8 mouse cellular contexts compared by ENCODE assay signal in genomic region chr4:136310229-136311041, GRCm38 (mm10). TPM values are rescaled to one million over a fixed set of nuclear protein-coding genes. Genes with fewer than 3 reads are reported as not detected.
DNase-seq lines count a peak whose midpoint lies in the region; ATAC-seq lines count a peak whose summit lies in the region.

Gene Hnrnpr, plus strand, starts transcription at chr4:136310942.

- H3K27me3 ChIP-seq in hindbrain, embryonic 16.5 days (replicated peaks; ENCODE audit: control insufficient read depth, insufficient read depth, low read length): no peaks in the 10 kb centered on the region

- H3K4me3 ChIP-seq in hindbrain, embryonic 16.5 days (ENCODE audit: low read length): peak within 1 kb of the TSS; percentile 100
- H3K4me3 ChIP-seq in macrophage (ENCODE audit: inconsistent target): peak within 1 kb of the TSS; percentile 69

- H3K9ac ChIP-seq in hindbrain, embryonic 16.5 days (ENCODE audit: low read depth, low read length): peak within 1 kb of the TSS; percentile 94

- WGBS in hindbrain, embryonic 16.5 days: under 1% methylated on average over 49 of the region's 65 CpGs
- WGBS in macrophage (ENCODE audit: missing documents): 2% methylated on average over 54 of the region's 65 CpGs

- H3K9me3 ChIP-seq in hindbrain, embryonic 16.5 days (ENCODE audit: control insufficient read depth, low read length): no peaks in the 10 kb centered on the region

- DNase-seq in WW6 (ENCODE audit: low read depth, low spot score): peak; percentile 98
- DNase-seq in cerebellum, postnatal 4 days (ENCODE audit: low spot score in 2 of 2): peak; percentile 100
- peak; percentile 99 for DNase-seq in gastrocnemius, adult 18-20 months (ENCODE audit: low spot score)
- DNase-seq in left cerebral cortex, adult 18-20 months (ENCODE audit: low spot score in 2 of 2): peak; percentile 99 to 100
- peak; percentile 98 for DNase-seq in right cerebral cortex, adult 18-20 months
- peak; percentile 99 for DNase-seq in urinary bladder, postnatal 10 days (ENCODE audit: low spot score)

- H3K4me2 ChIP-seq in hindbrain, embryonic 16.5 days (ENCODE audit: low read length): peak within 1 kb of the TSS; percentile 84

- H3K79me2 ChIP-seq in macrophage (ENCODE audit: inconsistent target): peaks cover 42% of the 10 kb centered on the region

- no peaks in the 10 kb centered on the region for H3K36me3 ChIP-seq in hindbrain, embryonic 16.5 days (ENCODE audit: control insufficient read depth, insufficient read depth, low read length)
- no peaks in the 10 kb centered on the region for H3K36me3 ChIP-seq in macrophage (ENCODE audit: inconsistent target)

- peak; percentile 100 for ATAC-seq in hindbrain, embryonic 16.5 days

- peak within 1 kb of the TSS; percentile 97 for H3K27ac ChIP-seq in hindbrain, embryonic 16.5 days (ENCODE audit: low read depth, low read length)
- H3K27ac ChIP-seq in macrophage: no peak within 1 kb of the TSS

- H3K4me1 ChIP-seq in hindbrain, embryonic 16.5 days (ENCODE audit: control insufficient read depth, insufficient read depth, low read depth, low read length): peaks cover 24% of the 10 kb centered on the region

RNA-seq across cellular contexts. Expression of gene Hnrnpr, which starts in this region (rescaled TPM):
- 10 to 100 TPM; 21.4 to 27.4 TPM for total RNA-seq in gastrocnemius, adult 18-20 months (2021)
- polyA plus RNA-seq in hindbrain, embryonic 16.5 days (2015; fragmentation: Nextera tagmentation; extraction: Ambion mirVana): 166 and 174 TPM in 2 replicates
- 10 to 100 TPM; 84.7 to 86.8 TPM for total RNA-seq in left cerebral cortex, adult 18-20 months (2021)
- 10 to 100 TPM; 13.5 to 73.0 (median 39.3) TPM for total RNA-seq in macrophage (2018; cell fraction: chromatin; rRNA removed)
- total RNA-seq in macrophage (2018; cell fraction: cytosol; rRNA removed): 10 to 100 TPM; 26.3 to 45.4 (median 34.9) TPM
- total RNA-seq in macrophage (2018; cell fraction: nucleus; rRNA removed): 10 to 100 TPM; 16.7 to 95.3 (median 34.3) TPM
- 38.7 to 76.3 TPM (median 63.8 TPM) in 3 replicates for polyA plus RNA-seq in macrophage (2018)
